Mouse (Mus musculus) activated CD4-positive, CD25-positive, alpha-beta regulatory T cell, adult 4 months (primary cell): ENCODE data around the gene Alk. TPM values are rescaled to one million over a fixed set of nuclear protein-coding genes. Genes with fewer than 3 reads are reported as not detected.

ENCODE experiments used
- ATAC-seq: one replicate; pipeline ENCODE4 v1.8.0; 2017
- polyA plus RNA-seq, 2 experiments: library from polyadenylated mRNA; unstranded; fragments of 100-300 nt; shearing (Covaris generic); gene quantifications; one replicate each; pipeline ENCODE4 v1.2.1; 2017

The Alk gene
- polyA plus RNA-seq, 2 experiments from 2014 or later, result 0.34 TPM; not detected in 1

- no peak for ATAC-seq
Measured at GRCm38 (mm10) chr17:72399331-72400059, 204.9 kb downstream of the Alk start.

DNA sequence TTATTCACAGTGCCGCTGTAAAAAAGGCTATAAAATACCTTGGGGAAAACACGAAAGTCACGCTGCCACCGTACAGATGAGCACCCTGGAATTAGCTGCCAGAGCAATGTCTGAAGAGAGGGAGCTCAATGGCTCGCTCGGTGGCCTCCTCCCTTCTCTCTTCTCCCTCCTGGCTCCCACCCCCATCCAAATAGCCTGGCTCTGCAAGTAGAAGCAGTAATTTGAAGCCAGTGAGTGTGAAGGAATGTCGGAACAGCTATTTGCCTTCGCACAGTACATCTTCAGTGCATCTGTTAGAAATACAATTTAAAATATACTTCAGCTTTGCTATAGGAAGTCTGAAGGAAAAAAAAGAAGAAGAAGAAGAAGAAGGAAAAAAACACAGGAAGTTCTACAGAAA lies 208.5 kb downstream of the Alk start:
- ATAC-seq, result no peak

DNA sequence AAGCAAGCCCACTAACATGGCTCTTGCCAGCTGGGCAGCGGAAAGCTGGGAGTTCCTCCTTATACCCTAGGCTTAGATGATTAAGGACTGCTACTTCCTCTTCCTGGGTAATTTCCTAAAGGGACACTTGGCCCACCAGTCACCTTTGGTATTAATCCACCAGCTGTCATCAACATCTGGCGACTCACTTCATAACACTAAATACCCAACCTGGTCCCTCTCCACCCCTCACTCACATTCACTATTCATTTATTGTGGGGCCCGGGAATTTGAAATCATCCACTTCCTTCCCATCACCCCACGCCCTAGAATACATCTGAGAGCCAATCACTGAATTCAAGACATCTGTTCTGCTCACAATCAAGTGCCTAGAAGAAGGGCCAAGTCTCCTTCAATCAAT lies 235.4 kb downstream of the Alk start:
- no peak for ATAC-seq

GRCm38 (mm10) chr17:72362811-72363496 lies 241.5 kb downstream of the Alk start:
- ATAC-seq, result no peak

- ATAC-seq, result no peak
Measured at GRCm38 (mm10) chr17:72361961-72362360, 242.5 kb downstream of the Alk start.

DNA sequence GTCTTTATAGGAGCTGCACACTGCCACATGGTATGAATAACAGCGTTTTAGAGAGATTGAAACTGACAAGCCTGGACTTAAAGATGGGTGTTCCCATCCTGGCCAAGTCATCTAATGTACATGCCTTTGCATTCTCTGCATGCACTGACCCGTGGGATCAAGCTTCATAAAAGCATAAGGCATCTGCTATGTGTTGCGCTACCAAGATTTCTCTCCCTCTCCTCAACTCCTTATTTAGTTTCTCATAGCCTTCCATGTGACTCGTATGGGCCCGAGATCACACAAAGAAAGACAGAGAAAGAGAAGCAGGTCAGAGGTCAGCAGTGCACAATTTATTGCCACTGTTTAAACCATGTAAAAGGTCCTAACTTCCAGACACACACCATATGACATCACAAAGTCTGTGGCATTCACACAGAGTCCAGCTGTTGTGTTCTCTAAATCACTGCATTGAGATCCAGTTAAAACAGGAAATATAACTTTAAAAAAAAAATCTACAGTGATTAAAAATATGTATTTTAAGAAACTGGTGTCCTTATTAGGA lies 247.6 kb downstream of the Alk start:
- no peak for ATAC-seq

DNA sequence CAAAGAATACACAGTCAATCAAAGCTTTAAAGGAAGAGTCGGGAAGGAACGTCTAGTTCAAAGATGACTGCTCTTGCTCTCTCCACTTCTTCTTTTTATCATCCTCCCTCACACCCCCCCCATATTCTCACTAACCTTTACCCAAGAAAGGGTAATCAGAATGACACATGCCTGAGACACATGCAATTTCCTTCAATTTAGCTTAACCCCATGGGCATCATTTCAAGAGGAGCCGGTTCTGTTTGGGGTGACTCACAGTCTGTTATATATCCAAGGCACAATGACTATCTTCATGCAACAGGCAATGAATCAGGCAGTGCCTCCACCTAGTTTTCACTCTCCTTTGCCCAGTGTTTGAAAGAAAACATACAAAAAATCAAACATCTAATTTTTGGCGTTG lies 265.0 kb downstream of the Alk start:
- ATAC-seq, result no peak

GRCm38 (mm10) chr17:72332909-72333308 lies 271.5 kb downstream of the Alk start:
- no peak for ATAC-seq

- no peak for ATAC-seq
Measured at GRCm38 (mm10) chr17:72325941-72326340, 278.5 kb downstream of the Alk start.

- no peak for ATAC-seq
Measured at GRCm38 (mm10) chr17:72319576-72319975, 284.9 kb downstream of the Alk start.

GRCm38 (mm10) chr17:72299651-72300050 lies 304.8 kb downstream of the Alk start:
- no peak for ATAC-seq

GRCm38 (mm10) chr17:72296349-72296748 lies 308.1 kb downstream of the Alk start:
- ATAC-seq, result no peak

DNA sequence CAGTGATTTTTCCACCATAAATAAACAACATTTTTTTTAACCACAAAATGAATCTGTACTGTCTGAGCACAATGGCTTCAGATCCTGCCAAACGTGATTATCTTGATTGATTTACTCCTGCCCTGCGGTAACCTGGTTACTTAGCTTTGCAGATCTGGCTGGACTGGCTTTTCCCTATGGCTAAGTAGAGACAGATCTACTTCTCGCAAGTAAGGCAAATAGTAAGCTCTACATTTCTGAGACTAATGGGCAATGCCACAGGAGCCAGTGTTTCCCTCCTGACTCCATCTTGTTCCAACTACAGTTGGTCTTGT lies 311.2 kb downstream of the Alk start:
- ATAC-seq, result no peak

GRCm38 (mm10) chr17:72292444-72293266 lies 311.8 kb downstream of the Alk start:
- ATAC-seq, result no peak

- no peak for ATAC-seq
Measured at GRCm38 (mm10) chr17:72285961-72286360, 318.5 kb downstream of the Alk start.

DNA sequence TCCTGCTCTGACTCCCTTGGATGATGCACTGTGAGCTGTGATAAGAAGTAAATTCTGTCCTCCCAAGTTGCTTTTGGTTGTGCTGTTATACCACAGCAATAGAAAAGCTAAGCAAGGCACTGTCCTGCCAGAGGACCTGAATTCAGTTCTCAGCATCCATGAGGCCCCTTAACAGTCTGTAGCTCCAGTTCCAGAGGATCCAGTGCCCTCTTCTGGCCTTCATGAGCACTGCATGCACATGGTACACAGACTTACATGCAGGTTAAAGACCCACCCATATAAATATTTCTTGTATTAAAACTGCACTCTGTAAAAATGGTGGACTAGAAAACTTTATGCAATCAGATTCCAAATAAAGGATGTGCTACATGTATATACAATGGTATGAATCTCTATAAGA lies 326.1 kb downstream of the Alk start:
- no peak for ATAC-seq

DNA sequence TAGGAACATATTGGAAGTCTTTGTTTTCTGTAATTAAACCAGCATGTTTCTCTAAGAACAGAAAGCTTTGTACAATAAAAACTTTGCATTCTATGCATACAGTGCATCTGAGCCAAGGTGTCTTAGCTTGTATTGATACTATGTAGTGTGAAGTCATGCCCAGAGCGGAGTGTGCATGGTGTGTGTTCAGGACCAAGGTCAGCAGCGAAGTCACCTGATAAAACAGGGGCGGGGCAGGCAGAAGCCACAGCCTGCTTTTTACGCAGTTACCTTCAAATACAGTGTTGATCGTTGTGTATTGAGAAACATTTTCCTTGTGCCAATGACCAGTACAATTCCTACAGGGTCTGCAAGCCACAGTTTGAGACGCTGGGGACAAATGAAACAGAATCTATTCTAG lies 327.6 kb downstream of the Alk start:
- no peak for ATAC-seq

DNA sequence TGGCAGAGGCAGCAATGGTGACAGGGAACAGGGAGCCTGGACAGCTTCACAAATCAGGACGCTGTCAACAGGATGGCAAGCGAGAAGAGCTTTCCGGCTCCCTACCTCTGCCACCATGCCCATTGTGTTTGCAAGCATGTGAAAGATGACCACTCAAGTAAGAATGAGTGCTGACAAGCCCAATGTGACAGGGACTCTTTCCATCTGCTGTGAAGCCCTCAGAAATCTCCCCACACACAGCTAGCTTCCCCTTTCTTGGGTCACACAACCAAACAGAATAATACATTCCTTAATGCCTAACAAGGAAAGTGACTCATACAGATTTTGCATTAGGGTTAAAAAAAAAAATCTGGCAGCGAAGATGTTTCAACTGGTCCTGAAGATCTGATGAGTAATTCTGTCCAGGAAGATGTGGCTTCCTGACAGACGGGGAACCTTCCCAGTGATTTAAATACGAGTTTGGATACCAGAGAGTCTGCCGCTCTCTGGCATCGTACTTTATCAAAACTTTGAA lies 329.0 kb downstream of the Alk start:
- no peak for ATAC-seq

- ATAC-seq, result no peak
Measured at GRCm38 (mm10) chr17:72274205-72274604, 330.2 kb downstream of the Alk start.

DNA sequence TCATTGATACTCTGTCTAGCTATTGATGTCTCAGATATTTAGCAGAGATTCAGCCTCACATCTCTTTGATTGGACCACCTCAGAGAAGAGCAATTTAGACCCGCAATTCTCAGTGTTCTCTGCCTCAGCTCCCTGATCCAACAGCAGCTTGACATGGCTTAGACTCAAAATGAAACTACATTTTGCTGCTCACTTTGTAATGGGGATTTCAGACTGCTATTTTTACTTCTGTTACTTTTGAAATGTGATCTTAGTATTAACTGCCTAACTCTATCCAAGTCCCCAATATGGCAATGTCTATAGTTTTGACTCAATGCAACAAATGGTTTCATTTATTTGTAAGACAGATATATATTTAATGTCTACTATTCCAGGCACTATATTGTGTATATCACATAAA lies 332.8 kb downstream of the Alk start:
- ATAC-seq, result no peak

- no peak for ATAC-seq
Measured at GRCm38 (mm10) chr17:72268529-72268928, 335.9 kb downstream of the Alk start.

- ATAC-seq, result no peak
Measured at GRCm38 (mm10) chr17:72265171-72266022, 339.0 kb downstream of the Alk start.
